Mouse (Mus musculus): ENCODE results near the gene Scamp1. TPM values are rescaled to one million over a fixed set of nuclear protein-coding genes. Genes with fewer than 3 reads are reported as not detected.

The Scamp1 gene
- total RNA-seq, 2 experiments from 2014 or later, result 128 to 129 TPM

GRCm38 (mm10) chr13:94182026-94182425 is 103.6 kb downstream of the Scamp1 start:
- no peak for DNase-seq
- intact Hi-C loops (cut with DNase I), result no loop called here

- DNase-seq, result no peak
- intact Hi-C loops (cut with DNase I), result no loop called here
These were observed 104.9 kb downstream of the Scamp1 start for GRCm38 (mm10) chr13:94180477-94181420.

- intact Hi-C loops (cut with DNase I), result no loop called here
- peak; percentile 89 for DNase-seq
These were observed 107.1 kb downstream of the Scamp1 start for GRCm38 (mm10) chr13:94178401-94179040.

DNA sequence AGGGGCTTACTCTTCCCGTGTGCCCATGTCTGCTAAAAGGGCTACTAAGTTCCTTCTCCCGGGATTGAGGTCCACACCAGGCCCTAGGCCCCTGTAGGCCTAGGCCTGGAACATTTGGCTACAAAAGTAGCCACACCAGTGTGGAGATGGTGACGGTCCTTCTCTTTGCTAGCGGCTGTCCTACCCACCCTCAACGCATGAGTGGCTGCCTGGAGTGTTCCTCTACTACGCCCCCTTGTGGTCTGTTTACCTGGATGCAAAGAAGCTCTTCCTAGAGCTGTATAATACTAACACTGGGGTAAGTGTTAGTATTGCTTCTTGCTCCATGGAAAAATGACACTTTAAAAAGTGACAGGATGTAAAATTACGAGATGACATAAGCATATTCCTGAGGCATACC is 108.5 kb downstream of the Scamp1 start:
- intact Hi-C loops (cut with DNase I), result no loop called here
- no peak for DNase-seq

DNA sequence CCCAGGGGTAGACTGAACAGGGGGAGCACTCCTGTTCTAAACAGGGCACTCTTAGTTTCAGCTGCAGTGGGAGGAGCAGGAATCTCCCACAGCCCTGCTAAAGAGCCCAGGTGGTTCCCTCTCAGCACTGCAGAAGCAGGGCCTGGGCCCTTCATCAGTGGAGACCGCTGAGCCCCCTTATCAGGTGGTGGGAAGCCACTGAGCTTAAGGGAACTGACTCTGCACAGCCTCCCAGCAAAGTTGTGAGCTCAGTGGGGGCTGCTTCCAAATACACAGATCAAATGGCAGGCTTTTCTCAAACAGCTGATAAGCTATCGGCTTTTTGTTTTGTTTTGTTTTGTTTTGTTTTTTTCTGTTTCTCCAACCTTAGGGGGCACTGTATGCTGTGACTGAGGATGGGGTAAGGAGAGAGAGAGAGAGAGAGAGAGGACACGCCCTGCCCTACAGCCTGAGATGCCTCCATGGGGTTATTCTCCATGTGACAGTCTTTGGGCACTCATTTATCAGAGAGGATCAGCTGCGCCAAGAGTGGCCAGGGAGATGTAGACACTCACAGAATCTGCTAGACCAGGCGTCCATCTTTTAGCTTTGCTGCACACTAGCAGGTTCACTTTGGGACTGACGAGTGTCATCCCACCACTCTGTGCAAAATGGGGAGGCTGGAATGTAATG is 110.1 kb downstream of the Scamp1 start:
- intact Hi-C loops (cut with DNase I), result no loop called here
- DNase-seq, result no peak

- intact Hi-C loops (cut with DNase I), result no loop called here
- peak; percentile 70 for DNase-seq
These were observed 110.9 kb downstream of the Scamp1 start for GRCm38 (mm10) chr13:94174577-94175279.

- peak; percentile 60 for DNase-seq
- intact Hi-C loops (cut with DNase I), result no loop called here
These were observed 111.8 kb downstream of the Scamp1 start for GRCm38 (mm10) chr13:94173633-94174576.

DNA sequence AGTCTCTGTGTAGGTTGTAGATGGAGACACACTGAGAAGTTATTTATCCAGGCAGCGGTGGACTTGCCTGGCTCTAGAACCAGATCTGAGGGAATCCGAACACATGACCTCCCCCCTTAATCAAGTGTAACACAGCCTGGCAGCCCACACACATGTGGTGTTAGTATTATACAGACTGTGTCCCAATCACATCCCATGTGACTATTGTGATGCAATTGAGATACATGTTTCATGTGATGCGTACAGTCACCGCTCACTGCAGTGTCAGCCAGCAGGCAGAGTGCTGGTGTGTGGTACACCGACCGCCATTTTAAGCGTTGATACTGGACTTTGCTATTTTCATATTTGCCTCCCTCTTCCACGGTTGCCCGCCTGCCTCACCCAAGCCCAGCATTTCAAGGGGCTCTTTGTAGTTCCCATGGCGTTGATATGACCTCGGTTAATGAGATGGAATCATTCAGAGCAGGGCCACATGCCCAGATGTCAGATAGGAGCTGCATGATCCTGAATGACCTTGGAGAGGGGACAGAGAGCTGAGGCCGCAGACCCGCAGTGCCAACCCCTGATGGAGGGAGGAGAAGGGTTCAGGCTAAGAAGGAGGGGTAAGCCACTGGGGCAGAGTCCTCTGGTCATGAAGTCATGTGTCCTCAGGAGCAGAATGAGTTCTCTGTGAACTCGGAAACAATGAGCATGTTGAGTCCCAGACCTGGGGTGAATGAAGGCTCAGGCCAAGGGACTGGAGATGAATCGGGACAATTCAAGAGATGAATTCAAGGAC is 112.9 kb downstream of the Scamp1 start:
- no peak for DNase-seq
- intact Hi-C loops (cut with DNase I), result no loop called here

DNA sequence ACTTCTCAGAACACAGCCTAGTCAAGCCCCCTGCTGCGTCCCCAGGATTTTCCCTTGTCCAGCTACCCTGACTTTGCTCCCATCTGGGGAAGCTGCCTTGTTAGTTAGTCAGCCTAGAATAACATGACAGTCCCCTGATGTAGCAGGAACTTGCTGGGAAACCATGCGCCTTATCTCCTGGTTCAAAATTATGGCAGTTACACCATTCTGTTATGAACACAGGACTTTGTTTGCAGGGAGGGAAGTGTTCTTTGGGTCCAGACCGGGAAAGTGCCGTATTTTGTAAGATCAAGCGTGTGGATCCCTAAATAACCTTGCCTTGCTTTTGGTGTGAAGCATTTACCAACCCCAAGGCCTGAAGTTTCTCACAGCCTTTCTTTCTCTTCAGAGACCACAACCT is 114.0 kb downstream of the Scamp1 start:
- intact Hi-C loops (cut with DNase I), result no loop called here
- no peak for DNase-seq

- intact Hi-C loops (cut with DNase I), result no loop called here
- no peak for DNase-seq
These were observed 116.2 kb downstream of the Scamp1 start for GRCm38 (mm10) chr13:94169325-94169916.

DNA sequence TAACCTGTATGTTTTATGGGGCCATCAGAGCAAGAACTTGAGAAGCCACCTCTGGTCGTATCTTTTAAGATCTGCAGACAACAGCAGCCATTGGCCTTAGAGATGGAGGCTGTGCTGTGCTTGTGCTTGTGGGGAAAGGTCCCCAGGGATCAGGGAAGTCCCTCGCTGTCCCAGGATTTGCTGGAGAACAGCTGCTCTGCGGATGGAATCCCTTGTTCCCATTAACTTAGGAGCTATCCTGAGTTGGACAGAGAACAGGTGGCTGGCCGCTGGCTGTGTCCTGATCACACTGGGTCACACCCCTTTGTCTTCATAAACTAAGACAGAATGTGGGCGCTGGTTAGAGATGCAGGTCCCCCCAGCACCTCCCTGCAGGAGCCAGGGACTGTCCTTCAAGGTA is 117.3 kb downstream of the Scamp1 start:
- intact Hi-C loops (cut with DNase I), result no loop called here
- no peak for DNase-seq

GRCm38 (mm10) chr13:94164501-94164900 is 121.2 kb downstream of the Scamp1 start:
- intact Hi-C loops (cut with DNase I), result no loop called here
- DNase-seq, result no peak

GRCm38 (mm10) chr13:94159478-94160220 is 126.0 kb downstream of the Scamp1 start:
- intact Hi-C loops (cut with DNase I), result no loop called here
- DNase-seq, result no peak

- intact Hi-C loops (cut with DNase I), result no loop called here
These were observed 126.7 kb downstream of the Scamp1 start for GRCm38 (mm10) chr13:94158864-94159477.

GRCm38 (mm10) chr13:94155657-94156429 is 129.8 kb downstream of the Scamp1 start:
- intact Hi-C loops (cut with DNase I), result no loop called here
- peak; percentile 42 for DNase-seq

More at GRCm38 (mm10) chr13:94158864-94159477, 126.7 kb downstream of the Scamp1 start:
- no peak for DNase-seq

- intact Hi-C loops (cut with DNase I), result no loop called here
- DNase-seq, result no peak
These were observed 131.0 kb downstream of the Scamp1 start for GRCm38 (mm10) chr13:94154512-94155296.
